In the genomic region with DNA sequence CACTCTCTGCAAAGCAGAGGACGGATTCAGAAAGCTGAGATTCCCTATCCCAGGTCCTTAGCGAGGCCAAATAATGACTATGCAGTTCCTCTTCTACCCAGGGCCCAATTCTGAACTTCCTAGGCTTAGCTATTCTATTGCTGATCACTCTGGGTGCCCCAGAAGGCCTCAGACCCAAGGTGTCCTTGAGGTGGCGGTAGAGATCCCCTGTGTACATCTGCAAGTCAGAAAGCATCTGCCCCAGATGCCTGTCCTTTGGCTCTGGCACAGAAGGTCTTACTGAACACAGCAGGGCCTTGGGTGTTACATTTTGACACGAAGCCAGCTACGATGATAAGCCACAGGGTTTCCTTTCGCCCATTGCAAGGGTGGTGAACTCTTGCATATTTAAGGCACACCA, we compare ENCODE assay signal across 10 mouse cellular contexts. TPM values are rescaled to one million over a fixed set of nuclear protein-coding genes. Genes with fewer than 3 reads are reported as not detected.
DNase-seq lines count a peak whose midpoint lies in the region; ATAC-seq lines count a peak whose summit lies in the region.
"Had no signal": no experiment of that assay in that cellular context is flagged by ENCODE, and none has a peak within 500 bp of the region (broad histone marks: within the 10 kb centered on the region; RNA-seq: fewer than 3 reads in every experiment).

No protein-coding gene starts in this region.

- H3K27ac ChIP-seq in liver, embryonic 12.5 days: no peak overlapping the region
- H3K27ac ChIP-seq: macrophage had no signal

- H3K4me1 ChIP-seq in liver, embryonic 12.5 days: peaks cover 15% of the 10 kb centered on the region; the same call in 1 of the 2 replicates

- no peak for ATAC-seq in liver, embryonic 12.5 days
- ATAC-seq in erythroid progenitor cell, adult 5-6 weeks (replicated peaks; ENCODE audit: low FRiP score, poor library complexity, severe bottlenecking): 0 out of 2 replicates have a peak, but pooled peaks have one; percentile 25
- ATAC-seq in cerebellum, adult (ENCODE audit: insufficient number of reproducible peaks, low FRiP score, low TSS enrichment): no peak

- no peaks in the 10 kb centered on the region for H3K9me3 ChIP-seq in liver, embryonic 12.5 days (replicated peaks)

- no peak overlapping the region for H3K9ac ChIP-seq in liver, embryonic 12.5 days

- 26% methylated on average over 6 of the region's 6 CpGs for WGBS in liver, embryonic 12.5 days (ENCODE audit: insufficient replicate concordance)

- intact Hi-C loops in gastrocnemius, postnatal 36 days (cut with DNase I): no loop called here

- H3K36me3 ChIP-seq in liver, embryonic 12.5 days: no peaks in the 10 kb centered on the region
- H3K36me3 ChIP-seq in splenic B cell, adult 2 months (ENCODE audit: control insufficient read depth, insufficient read depth, low read length, poor library complexity, severe bottlenecking): no peaks in the 10 kb centered on the region

- H3K27me3 ChIP-seq in liver, embryonic 12.5 days (replicated peaks): peaks cover 83% of the 10 kb centered on the region
- no peaks in the 10 kb centered on the region for H3K27me3 ChIP-seq in splenic B cell, adult 2 months (ENCODE audit: control insufficient read depth, insufficient read depth, low read length, poor library complexity, severe bottlenecking)

- H3K4me2 ChIP-seq in liver, embryonic 12.5 days: no peak overlapping the region

- H3K4me3 ChIP-seq in liver, embryonic 12.5 days: no peak overlapping the region

- peak; percentile 36 for DNase-seq in liver
- DNase-seq in MN1 (ENCODE audit: low spot score): peak; percentile 70
- peak; percentile 66 for DNase-seq in splenic B cell, adult 2 months (ENCODE audit: low read depth, low spot score)
- no peak for DNase-seq in kidney, postnatal 10 days
- no peak for DNase-seq in gastrocnemius, postnatal 36 days

RNA-seq across cellular contexts. Expression of a gene that starts 3.1 kb away (rescaled TPM):
- polyA plus RNA-seq in liver, embryonic 12.5 days (2016; fragmentation: Nextera tagmentation; extraction: Ambion mirVana): not detected in 2 replicates
- total RNA-seq in erythroid progenitor cell, adult 5-6 weeks (2015; ENCODE audit: low replicate concordance): not detected in 2 replicates
- not detected in 2 replicates for total RNA-seq in erythroid progenitor cell, adult 5-6 weeks (2017; ENCODE audit: low replicate concordance)
- not detected for total RNA-seq in gastrocnemius, postnatal 36 days (2021)
- polyA plus RNA-seq: kidney, embryonic 14.5 days; macrophage had no signal

RNA-seq across cellular contexts. Expression of a gene that starts 14.3 kb away (rescaled TPM):
- 146 and 150 TPM in 2 replicates for polyA plus RNA-seq in liver, embryonic 12.5 days (2016; fragmentation: Nextera tagmentation; extraction: Ambion mirVana)
- total RNA-seq in erythroid progenitor cell, adult 5-6 weeks (2015; ENCODE audit: low replicate concordance): 21.3 and 42.8 TPM in 2 replicates
- 26.3 and 26.6 TPM in 2 replicates for total RNA-seq in erythroid progenitor cell, adult 5-6 weeks (2017; ENCODE audit: low replicate concordance)
- total RNA-seq in gastrocnemius, postnatal 36 days (2021): 10 to 100 TPM; 10.9 to 12.7 TPM

RNA-seq across cellular contexts. Expression of a gene that starts 38.9 kb away (rescaled TPM):
- polyA plus RNA-seq in liver, embryonic 12.5 days (2016; fragmentation: Nextera tagmentation; extraction: Ambion mirVana): 39.2 and 39.4 TPM in 2 replicates
- total RNA-seq in erythroid progenitor cell, adult 5-6 weeks (2015; ENCODE audit: low replicate concordance): 21.3 and 23.9 TPM in 2 replicates
- total RNA-seq in erythroid progenitor cell, adult 5-6 weeks (2017; ENCODE audit: low replicate concordance): 29.9 and 35.2 TPM in 2 replicates
- total RNA-seq in gastrocnemius, postnatal 36 days (2021): 1 to 10 TPM; 5.2 to 6.9 TPM

RNA-seq across cellular contexts. Expression of a gene that starts 45.0 kb away (rescaled TPM):
- 4.7 and 7.1 TPM in 2 replicates for polyA plus RNA-seq in liver, embryonic 12.5 days (2016; fragmentation: Nextera tagmentation; extraction: Ambion mirVana)
- total RNA-seq in erythroid progenitor cell, adult 5-6 weeks (2015; ENCODE audit: low replicate concordance): 1.1 TPM in 1 of 2 replicates, not detected in the other
- total RNA-seq in erythroid progenitor cell, adult 5-6 weeks (2017; ENCODE audit: low replicate concordance): 4.6 TPM in 1 of 2 replicates, not detected in the other
- total RNA-seq in gastrocnemius, postnatal 36 days (2021): under 1 TPM in 1 of 2 experiments, not detected in 1; 0.25 TPM

RNA-seq across cellular contexts. Expression of a gene that starts 52.3 kb away (rescaled TPM):
- 6.5 and 6.6 TPM in 2 replicates for polyA plus RNA-seq in liver, embryonic 12.5 days (2016; fragmentation: Nextera tagmentation; extraction: Ambion mirVana)
- total RNA-seq in erythroid progenitor cell, adult 5-6 weeks (2015; ENCODE audit: low replicate concordance): 23.4 and 24.7 TPM in 2 replicates
- 18.1 and 20.2 TPM in 2 replicates for total RNA-seq in erythroid progenitor cell, adult 5-6 weeks (2017; ENCODE audit: low replicate concordance)
- total RNA-seq in gastrocnemius, postnatal 36 days (2021): 10 to 100 TPM; 12.4 to 13.3 TPM

Comparison
In these comparisons a context has a peak if more than half of its experiments do, and no peak if none do; other contexts are left out.
1. DNase-seq: peak in liver (single experiment), MN1 (single experiment) and splenic B cell, adult 2 months (single experiment); none in kidney, postnatal 10 days (single experiment) and gastrocnemius, postnatal 36 days (0 of 2).